Mouse (Mus musculus) adrenal gland, postnatal 10 days (tissue): ENCODE measurements around the gene Sec24b. TPM values are rescaled to one million over a fixed set of nuclear protein-coding genes. Genes with fewer than 3 reads are reported as not detected.

ENCODE experiments used
- DNase-seq: peaks from one replicate; pipeline ENCODE4 v3.0.0; 2021; ENCODE audit warnings: mixed read lengths
- total RNA-seq, 2 experiments: library from RNA; stranded (reverse); gene quantifications; 2 replicates each; pipeline ENCODE4 v1.2.3; 2021

The Sec24b gene
- total RNA-seq, 2 experiments from 2014 or later = 48.8 to 59.3 TPM

DNA sequence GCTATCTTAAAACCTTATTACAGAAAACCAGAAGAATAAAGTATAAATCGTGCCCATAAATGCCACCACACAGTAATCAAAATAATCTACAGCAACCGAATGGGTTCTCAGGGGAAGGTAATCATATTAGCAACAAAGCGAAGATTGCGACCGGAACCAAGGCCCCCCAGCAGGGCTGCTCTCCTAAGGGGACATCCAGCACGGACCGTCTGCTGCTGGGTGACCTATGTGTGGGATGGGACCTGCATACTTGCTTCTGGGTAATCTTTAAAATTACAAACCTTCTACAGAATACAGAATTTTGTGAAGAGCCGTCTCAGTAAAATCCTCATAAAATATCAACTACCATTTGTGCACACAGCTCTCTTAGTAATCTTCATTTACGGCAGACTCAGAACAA, 82.6 kb downstream of the Sec24b start:
- no peak for DNase-seq

DNA sequence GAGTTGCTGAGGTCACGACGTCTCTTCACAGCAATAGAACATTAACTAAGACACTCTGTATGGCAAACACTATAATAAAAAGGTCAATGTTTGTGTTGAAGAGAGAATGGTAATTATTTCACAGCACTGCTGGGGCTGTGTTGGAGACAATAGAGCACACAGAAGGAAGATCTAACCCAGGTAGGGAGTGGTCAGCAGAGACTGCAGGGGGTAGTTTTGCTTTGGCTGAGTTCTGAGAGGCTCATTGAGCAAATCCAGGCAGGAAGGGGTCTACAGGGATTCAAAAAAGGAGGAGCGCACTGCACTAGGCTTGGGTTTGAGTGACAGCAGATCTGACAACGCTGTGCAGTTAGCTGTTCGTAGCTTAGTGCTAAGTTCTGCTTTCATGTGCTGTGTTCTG, 85.0 kb downstream of the Sec24b start:
- no peak for DNase-seq

GRCm38 (mm10) chr3:129970529-129971515, 90.5 kb downstream of the Sec24b start:
- peak; percentile 60 for DNase-seq

DNA sequence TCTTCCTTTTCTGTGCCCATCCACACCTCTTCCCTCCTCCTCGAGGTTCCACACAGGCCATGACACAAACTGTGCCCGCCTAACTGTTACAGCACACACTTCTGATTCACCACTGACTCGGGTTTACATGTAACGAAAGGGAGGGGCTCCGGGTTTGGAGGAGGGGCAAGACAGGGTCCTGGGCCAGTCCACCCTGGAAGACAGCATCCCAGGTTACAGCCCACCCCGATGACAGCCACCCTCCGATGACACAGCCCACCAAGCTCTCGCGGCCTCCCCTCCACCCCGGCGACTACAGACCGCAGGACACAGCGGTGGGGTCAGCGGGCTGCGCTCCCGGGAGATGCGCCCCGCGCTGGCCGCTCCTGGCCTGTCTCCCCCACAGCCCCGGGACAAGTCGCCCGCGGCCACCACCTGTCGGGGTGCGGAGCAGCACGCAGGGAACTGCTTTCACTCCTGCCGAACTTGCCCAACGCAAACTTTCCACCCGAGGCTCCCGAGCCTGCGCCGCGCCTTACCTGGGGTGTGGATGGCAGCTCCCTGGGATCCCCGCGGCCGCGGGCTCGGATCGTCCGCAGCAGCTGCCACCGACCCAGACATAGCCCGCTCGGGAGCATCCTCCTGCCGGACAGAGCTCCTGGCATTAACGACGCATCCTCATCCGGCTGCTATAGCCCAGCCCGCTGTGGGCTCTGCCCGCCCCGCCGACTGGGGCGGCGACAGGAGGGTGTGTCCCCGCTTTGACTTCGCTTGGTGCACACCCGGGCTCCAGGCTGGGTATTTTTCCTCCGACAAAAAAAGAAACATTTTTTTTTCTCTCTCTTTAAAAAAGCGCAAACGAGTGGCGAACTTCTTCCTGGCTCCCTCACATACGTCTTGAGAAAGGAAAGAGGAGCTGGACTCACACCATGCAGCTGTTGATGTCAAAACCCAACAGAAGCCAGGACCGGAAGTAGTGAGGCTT, 91.6 kb downstream of the Sec24b start, which contains the start of gene Mcub:
Gene Mcub, minus strand, starts transcription at position 775 of the 964 bp plus-strand sequence.
- DNase-seq = peak; percentile 67

DNA sequence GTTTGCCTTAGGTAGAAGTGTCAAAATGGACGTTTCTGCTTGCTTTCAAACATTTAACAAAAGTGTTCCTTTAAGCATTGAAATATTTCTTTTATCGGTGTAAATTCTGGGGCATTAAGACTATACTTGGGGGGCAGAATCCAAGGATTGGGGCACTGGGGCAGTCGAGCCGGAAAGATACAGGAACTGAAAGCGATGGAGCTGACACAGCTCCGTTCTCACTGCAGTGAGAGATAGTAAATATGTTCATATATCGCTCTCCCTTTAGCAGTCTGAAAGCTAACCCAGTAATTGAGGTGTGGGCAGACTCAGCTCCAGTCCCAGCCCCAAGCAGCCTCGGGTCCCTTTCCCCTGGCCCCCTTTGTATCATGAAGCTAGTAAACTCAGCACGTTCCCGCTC, 92.3 kb downstream of the Sec24b start:
- no peak for DNase-seq

DNA sequence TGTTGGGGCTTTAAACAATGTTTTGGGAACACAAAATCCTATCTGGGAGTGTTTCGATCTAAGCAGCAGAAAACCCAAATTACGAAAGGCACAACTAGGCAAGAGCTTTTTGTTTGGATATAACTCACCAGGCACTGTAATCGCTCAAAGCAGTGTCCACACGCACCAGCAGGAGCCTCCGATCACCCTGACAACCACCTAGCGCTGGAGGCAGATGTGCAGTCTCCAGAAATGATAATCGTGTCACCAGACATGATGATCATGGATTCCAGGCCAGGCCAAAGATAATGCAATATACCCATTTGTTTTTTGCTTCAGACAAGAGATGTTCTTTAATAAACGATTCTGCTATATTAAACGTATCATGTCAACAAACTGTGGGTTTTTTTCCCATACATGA, 93.5 kb downstream of the Sec24b start:
- DNase-seq = no peak

DNA sequence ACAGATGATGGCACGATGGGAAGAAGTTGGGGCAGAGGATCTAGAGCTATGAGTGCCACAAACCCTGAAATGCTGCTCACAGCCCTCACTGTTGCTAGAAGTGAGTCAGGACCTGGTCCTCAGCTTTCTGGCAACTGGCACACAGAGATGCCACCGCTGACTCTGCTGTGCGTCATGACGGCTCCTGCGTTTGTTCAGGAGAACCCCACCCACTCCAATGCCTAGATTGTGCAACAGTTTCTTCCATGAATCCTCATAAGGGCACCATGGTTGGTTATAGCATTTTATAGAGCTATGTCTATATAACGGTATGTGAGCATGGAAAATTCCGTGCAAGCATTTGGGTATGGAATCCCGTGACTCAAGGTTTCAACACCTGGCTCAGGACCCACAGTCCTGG, 96.7 kb downstream of the Sec24b start:
- no peak for DNase-seq

GRCm38 (mm10) chr3:129962533-129962932, 98.8 kb downstream of the Sec24b start:
- no peak for DNase-seq

GRCm38 (mm10) chr3:129953296-129953695, 108.1 kb downstream of the Sec24b start:
- no peak for DNase-seq

DNA sequence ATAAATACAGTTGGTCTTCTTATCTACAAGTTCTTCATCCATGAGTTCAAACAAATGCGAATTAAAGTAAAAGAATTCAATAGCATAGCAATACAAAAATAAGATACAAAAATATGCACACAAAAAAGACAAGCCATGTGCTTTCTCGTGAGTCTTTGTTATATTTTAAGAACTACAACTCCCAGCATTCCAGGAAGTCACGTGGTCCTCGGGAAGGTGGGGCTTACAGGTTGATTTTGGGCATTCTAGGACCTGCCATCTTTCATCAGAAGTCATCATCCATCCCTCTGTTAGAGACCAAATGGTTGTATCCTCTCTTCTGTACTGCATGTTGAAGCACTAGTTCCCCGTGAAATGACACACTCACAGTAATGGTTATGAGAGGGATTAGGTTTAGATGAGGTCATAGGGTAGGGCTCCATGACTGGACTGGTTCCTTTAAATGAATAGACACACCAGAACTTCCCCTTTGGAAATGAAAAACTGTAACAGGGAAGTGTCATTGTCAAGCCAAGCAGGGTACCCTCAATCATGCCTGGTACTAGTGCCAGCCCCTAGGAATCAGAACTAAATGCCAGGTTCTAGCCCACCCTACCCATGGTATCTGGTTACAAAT, 112.1 kb downstream of the Sec24b start:
- DNase-seq = no peak

- DNase-seq = no peak
Measured at GRCm38 (mm10) chr3:129948359-129948758, 113.0 kb downstream of the Sec24b start.

GRCm38 (mm10) chr3:129946217-129946914, 115.0 kb downstream of the Sec24b start:
- no peak for DNase-seq

DNA sequence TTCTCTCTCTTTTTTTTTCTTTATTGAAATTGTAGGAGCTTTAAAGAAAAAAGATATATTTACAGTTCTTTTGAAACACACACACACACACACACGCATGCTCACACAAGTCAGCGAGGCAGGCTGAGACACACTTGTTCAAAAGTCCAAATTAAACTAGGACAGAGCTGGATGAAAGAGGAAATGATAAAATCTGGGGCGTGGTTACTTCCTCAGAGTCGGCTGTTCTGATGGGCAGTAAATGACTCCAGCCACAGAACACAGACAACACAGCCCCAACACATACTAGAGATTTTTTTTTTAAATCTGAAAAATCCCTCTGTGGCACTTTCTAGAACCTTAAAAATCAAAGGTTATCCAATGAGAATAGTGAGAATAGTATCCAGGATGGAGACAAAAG, 117.5 kb downstream of the Sec24b start:
- no peak for DNase-seq

GRCm38 (mm10) chr3:129941291-129941690, 120.1 kb downstream of the Sec24b start:
- no peak for DNase-seq

DNA sequence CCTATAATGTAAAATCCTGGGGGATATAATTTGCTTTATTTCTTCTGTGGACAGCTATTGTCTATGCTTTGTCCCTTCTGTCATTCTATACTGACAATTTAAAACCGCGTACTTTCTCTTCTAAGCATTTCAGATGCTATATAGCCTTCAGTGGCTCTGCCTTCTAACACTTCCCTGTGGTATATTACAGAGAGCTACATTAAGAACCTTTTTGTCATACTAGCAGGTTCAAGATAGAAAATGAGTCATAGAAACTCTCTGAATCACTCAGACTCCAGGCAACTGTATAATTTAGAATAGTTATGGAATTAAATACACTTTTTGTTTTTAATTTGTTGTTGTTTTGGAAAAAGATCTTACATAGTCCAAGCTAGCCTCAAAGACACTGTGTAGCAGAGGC, 120.6 kb downstream of the Sec24b start:
- no peak for DNase-seq

- no peak for DNase-seq
Measured at GRCm38 (mm10) chr3:129939058-129939457, 122.3 kb downstream of the Sec24b start.

DNA sequence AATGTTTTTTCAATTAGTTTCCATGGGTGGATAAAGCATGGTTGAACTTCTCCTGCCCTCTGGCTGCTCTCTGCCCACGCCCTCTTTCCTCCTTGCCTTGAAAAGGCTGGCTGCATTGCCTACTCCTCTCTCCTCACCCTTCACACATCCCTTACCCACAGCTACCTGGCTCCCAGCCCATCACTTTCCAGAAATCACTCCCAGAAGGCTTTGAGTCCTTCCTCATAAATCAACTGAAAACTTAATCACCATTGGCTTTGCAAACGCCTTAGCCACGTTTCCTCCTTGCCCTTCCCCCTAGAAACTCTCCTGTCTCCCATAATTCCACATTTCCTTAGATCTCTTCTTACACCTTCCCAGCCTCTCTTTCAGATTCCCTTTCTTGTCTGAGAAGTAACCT, 123.5 kb downstream of the Sec24b start:
- DNase-seq = peak; percentile 53

DNA sequence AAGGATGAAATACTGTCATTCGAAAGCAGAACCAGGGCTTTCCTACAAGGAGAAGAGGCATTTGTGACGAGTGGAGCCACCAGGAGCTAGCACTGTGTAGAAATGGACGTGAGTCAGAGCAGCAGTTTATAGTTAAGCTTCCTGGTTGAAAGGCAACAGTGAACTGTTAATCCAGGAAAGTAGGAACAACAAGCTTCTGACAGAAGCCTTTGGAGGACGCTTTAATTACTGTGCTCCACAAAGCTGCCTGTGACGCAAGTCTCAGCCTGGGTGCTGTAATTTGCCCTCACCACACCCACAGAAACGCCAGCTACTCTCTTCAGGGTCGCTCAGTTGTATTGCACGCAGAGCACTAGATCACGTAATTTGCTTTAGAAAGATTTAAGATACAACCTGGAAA, 124.8 kb downstream of the Sec24b start:
- DNase-seq = peak; percentile 31
